Mouse (Mus musculus) stomach, postnatal 0 days (tissue): ENCODE measurements around the gene Pacs2.

ENCODE experiments used
- CTCF ChIP-seq: IDR thresholded peaks from 2 replicates; pipeline ENCODE4 v1.5.1; 2016; ENCODE audit warnings: antibody characterized with exemption, low read depth, mild to moderate bottlenecking, moderate library complexity
- EP300 ChIP-seq: optimal IDR thresholded peaks from 2 replicates; pipeline ENCODE3; 2016; ENCODE audit warnings: antibody characterized with exemption

GRCm38 (mm10) chr12:113097749-113098281 lies 83.5 kb downstream of the Pacs2 start, which contains the start of gene Mta1:
- TF ChIP-seq CTCF (no peak), EP300 (no peak)
